Mouse (Mus musculus): ENCODE results near the gene Gbx2. TPM values are rescaled to one million over a fixed set of nuclear protein-coding genes. Genes with fewer than 3 reads are reported as not detected.

The Gbx2 gene
- polyA plus RNA-seq, 1 experiment: 7.1 TPM

DNA sequence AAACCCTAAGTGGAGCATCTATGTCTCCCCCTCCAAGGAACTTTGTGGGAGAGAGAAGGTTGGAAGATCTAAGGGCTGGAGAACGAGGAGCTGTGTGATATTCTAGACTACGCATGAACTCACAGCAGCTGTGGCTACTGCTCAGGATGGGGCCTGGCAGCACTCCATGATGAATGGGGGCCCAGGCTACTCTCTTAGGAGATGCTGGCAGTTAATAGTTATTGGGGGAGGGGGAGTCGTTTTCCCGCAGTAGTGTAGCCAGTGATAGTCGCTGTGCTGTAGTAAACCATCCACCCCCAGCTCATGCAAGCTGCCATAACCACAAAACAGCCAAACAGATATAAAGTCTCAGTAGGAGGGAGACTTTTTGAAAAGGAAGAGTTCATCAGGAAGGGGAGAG, 18.6 kb downstream of the Gbx2 start:
- Histone ChIP-seq H3K9me3 (replicated peaks; ENCODE audit: control insufficient read depth, insufficient read depth, low read length, poor library complexity, severe bottlenecking) (no peaks in the 10 kb centered on the region), H3K9ac (ENCODE audit: low read depth, poor library complexity, severe bottlenecking) (no peak overlapping the region), H3K4me1 (ENCODE audit: control insufficient read depth, insufficient read depth, low read length) (peaks cover 3% of the 10 kb centered on the region), H3K4me3 (ENCODE audit: low read depth, low read length) (no peak overlapping the region), H3K27ac (ENCODE audit: insufficient read depth, low read length) (no peak overlapping the region), H3K36me3 (ENCODE audit: control insufficient read depth, insufficient read depth, low read length, poor library complexity, severe bottlenecking) (no peaks in the 10 kb centered on the region), H3K27me3 (ENCODE audit: control insufficient read depth, insufficient read depth, low read length, poor library complexity, severe bottlenecking) (no peaks in the 10 kb centered on the region)
- TF ChIP-seq CTCF (IDR thresholded peaks at IDR 0.05; ENCODE audit: low read depth, low read length) (no peak), EP300 (IDR thresholded peaks at IDR 0.05; ENCODE audit: insufficient read depth, low read depth, low read length) (no peak)

DNA sequence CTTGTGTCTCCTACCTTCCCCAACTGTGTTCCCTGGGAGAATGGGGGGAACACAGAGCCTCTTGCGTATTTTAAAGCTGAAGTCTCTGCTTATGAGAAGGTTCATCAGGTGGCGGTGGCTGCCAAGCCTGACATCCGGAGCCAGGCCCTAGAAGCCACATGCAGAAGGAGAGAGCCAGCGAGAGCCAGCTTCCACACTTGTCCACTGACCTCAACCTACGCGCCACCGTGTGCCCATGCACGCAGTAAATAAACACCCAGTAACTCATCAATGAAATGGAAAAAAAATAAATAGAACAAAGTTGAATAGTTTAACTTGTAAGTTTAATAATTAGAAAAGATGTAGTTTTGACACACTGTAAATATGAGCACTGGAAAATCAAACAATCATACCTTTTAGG, 21.2 kb downstream of the Gbx2 start:
- Histone ChIP-seq H3K4me3 (ENCODE audit: low read depth, low read length) (no peak overlapping the region), H3K36me3 (ENCODE audit: control insufficient read depth, insufficient read depth, low read length, poor library complexity, severe bottlenecking) (no peaks in the 10 kb centered on the region), H3K9me3 (replicated peaks; ENCODE audit: control insufficient read depth, insufficient read depth, low read length, poor library complexity, severe bottlenecking) (no peaks in the 10 kb centered on the region; the same call in 1 of the 2 replicates), H3K4me1 (ENCODE audit: control insufficient read depth, insufficient read depth, low read length) (peaks cover 3% of the 10 kb centered on the region), H3K27me3 (ENCODE audit: control insufficient read depth, insufficient read depth, low read length, poor library complexity, severe bottlenecking) (no peaks in the 10 kb centered on the region), H3K9ac (ENCODE audit: low read depth, poor library complexity, severe bottlenecking) (no peak overlapping the region), H3K27ac (ENCODE audit: insufficient read depth, low read length) (no peak overlapping the region)
- TF ChIP-seq CTCF (IDR thresholded peaks at IDR 0.05; ENCODE audit: low read depth, low read length): no peak
- TF ChIP-seq EP300 (IDR thresholded peaks at IDR 0.05; ENCODE audit: insufficient read depth, low read depth, low read length): no peak
- TF ChIP-seq POLR2A (IDR thresholded peaks at IDR 0.05; ENCODE audit: insufficient read depth, low read length): no peak

DNA sequence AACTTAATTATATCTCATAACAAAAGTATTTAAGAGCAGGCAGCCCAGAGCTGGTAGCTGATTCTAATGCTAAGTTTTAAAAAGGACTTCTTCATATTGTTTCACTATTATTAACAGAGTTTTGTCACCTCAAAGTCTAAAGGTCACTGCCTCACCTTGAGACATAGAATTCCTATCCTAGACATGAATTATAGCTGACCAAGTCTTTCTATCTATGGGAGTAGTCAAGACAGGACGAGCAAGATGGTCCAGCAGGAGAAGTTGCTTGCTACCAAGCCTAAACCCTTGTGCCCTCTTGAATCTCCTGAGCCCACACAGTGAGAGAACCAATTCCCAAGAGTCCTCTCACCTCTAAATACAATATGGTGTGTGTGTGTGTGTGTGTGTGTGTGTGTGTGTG, 28.3 kb downstream of the Gbx2 start:
- no peaks in the 10 kb centered on the region for H3K4me1 ChIP-seq (ENCODE audit: control insufficient read depth, insufficient read depth, low read length)
- H3K9ac ChIP-seq (ENCODE audit: low read depth, poor library complexity, severe bottlenecking): no peak overlapping the region
- no peaks in the 10 kb centered on the region; the same call in 1 of the 2 replicates for H3K9me3 ChIP-seq (replicated peaks; ENCODE audit: control insufficient read depth, insufficient read depth, low read length, poor library complexity, severe bottlenecking)
- TF ChIP-seq POLR2A (IDR thresholded peaks at IDR 0.05; ENCODE audit: insufficient read depth, low read length) (no peak), CTCF (IDR thresholded peaks at IDR 0.05; ENCODE audit: low read depth, low read length) (no peak), EP300 (IDR thresholded peaks at IDR 0.05; ENCODE audit: insufficient read depth, low read depth, low read length) (no peak)
- H3K4me3 ChIP-seq (ENCODE audit: low read depth, low read length): no peak overlapping the region
- no peak overlapping the region for H3K27ac ChIP-seq (ENCODE audit: insufficient read depth, low read length)
- no peaks in the 10 kb centered on the region for H3K36me3 ChIP-seq (ENCODE audit: control insufficient read depth, insufficient read depth, low read length, poor library complexity, severe bottlenecking)
- no peaks in the 10 kb centered on the region for H3K27me3 ChIP-seq (ENCODE audit: control insufficient read depth, insufficient read depth, low read length, poor library complexity, severe bottlenecking)

DNA sequence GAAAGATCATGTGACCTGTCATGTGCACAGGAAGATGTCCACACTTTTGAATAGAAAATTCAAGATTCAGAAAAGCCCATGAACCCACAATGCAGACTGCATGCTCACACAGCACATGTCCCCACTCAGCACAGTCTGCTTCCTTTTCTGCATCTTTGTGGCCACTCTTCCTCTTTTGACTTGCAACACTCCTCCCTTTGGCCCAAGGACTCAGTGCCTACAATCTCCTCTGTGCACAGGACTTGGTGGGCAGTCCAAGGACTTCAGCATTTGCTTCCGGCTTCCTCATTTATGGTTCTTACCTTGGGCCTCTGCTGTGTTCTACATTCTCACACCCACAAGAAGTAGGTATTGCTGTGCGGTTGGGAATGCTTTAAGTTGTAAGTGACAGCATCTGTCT, 28.7 kb downstream of the Gbx2 start:
- H3K27me3 ChIP-seq (ENCODE audit: control insufficient read depth, insufficient read depth, low read length, poor library complexity, severe bottlenecking): no peaks in the 10 kb centered on the region
- no peak for TF ChIP-seq EP300 (IDR thresholded peaks at IDR 0.05; ENCODE audit: insufficient read depth, low read depth, low read length)
- no peak for TF ChIP-seq CTCF (IDR thresholded peaks at IDR 0.05; ENCODE audit: low read depth, low read length)
- no peak for TF ChIP-seq POLR2A (IDR thresholded peaks at IDR 0.05; ENCODE audit: insufficient read depth, low read length)

DNA sequence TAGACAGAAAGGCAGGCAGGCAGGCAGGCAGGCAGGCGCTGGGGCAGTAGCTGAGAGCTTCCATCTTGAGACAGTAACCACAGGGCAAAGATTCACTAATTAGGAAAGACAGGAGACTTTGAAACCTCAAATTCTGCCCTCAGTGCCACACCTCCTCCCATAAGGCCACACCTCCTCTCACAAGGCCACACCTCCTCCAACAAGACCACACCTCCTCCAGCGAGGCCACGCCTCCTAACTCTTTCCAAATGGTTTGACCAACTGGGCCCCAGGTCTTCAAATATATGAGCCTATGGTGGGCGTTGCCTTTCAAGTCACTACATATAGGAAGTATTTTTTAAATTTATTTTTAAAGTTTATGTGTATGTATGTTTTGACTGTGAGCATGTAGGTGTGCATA, 29.6 kb downstream of the Gbx2 start:
- no peak overlapping the region for H3K9ac ChIP-seq (ENCODE audit: low read depth, poor library complexity, severe bottlenecking)
- H3K27me3 ChIP-seq (ENCODE audit: control insufficient read depth, insufficient read depth, low read length, poor library complexity, severe bottlenecking): no peaks in the 10 kb centered on the region
- H3K36me3 ChIP-seq (ENCODE audit: control insufficient read depth, insufficient read depth, low read length, poor library complexity, severe bottlenecking): no peaks in the 10 kb centered on the region
- no peak overlapping the region for H3K27ac ChIP-seq (ENCODE audit: insufficient read depth, low read length)
- TF ChIP-seq CTCF (IDR thresholded peaks at IDR 0.05; ENCODE audit: low read depth, low read length): no peak
- no peak for TF ChIP-seq POLR2A (IDR thresholded peaks at IDR 0.05; ENCODE audit: insufficient read depth, low read length)
- no peak for TF ChIP-seq EP300 (IDR thresholded peaks at IDR 0.05; ENCODE audit: insufficient read depth, low read depth, low read length)
- no peaks in the 10 kb centered on the region for H3K4me1 ChIP-seq (ENCODE audit: control insufficient read depth, insufficient read depth, low read length)
- H3K4me3 ChIP-seq (ENCODE audit: low read depth, low read length): no peak overlapping the region
- H3K9me3 ChIP-seq (replicated peaks; ENCODE audit: control insufficient read depth, insufficient read depth, low read length, poor library complexity, severe bottlenecking): no peaks in the 10 kb centered on the region; the same call in 1 of the 2 replicates

More for the DNA sequence above, 28.7 kb downstream of the Gbx2 start:
- Histone ChIP-seq H3K9ac (ENCODE audit: low read depth, poor library complexity, severe bottlenecking) (no peak overlapping the region), H3K27ac (ENCODE audit: insufficient read depth, low read length) (no peak overlapping the region), H3K9me3 (replicated peaks; ENCODE audit: control insufficient read depth, insufficient read depth, low read length, poor library complexity, severe bottlenecking) (no peaks in the 10 kb centered on the region; the same call in 1 of the 2 replicates), H3K4me3 (ENCODE audit: low read depth, low read length) (no peak overlapping the region), H3K4me1 (ENCODE audit: control insufficient read depth, insufficient read depth, low read length) (no peaks in the 10 kb centered on the region), H3K36me3 (ENCODE audit: control insufficient read depth, insufficient read depth, low read length, poor library complexity, severe bottlenecking) (no peaks in the 10 kb centered on the region)

DNA sequence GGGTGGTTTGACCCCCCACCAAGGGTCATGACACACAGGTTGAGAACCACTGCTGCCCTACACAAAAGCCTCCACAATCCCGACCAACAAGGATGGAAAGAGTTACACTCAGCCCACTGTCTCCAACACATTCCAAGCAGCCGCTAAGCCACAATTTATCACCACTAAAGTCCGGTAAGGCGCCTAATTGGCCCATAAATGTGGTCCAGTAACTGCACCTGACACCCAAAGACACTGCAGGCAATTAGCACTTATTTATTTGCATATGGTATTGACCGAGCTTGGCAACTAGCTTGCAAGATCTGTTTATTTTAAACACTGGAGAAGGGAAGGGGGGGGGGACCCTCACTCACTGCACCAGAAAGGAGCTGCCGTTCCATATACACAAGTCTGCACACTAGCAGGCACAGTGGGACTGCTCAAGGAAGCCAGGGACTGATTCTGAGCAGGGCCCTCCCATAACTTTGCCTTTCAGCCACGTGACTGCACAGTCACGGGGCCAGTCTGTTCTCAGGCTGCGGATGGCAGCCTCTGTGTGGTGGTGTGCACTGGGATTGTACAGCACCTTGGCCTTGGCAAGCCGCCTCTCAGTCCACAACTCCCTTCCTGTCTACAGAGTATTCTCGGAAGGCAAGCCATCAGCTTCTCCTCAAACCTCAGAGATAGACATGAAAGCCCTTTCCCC, 31.1 kb downstream of the Gbx2 start:
- no peak overlapping the region for H3K27ac ChIP-seq (ENCODE audit: insufficient read depth, low read length)

More for the DNA sequence above, 31.1 kb downstream of the Gbx2 start:
- H3K9ac ChIP-seq (ENCODE audit: low read depth, poor library complexity, severe bottlenecking): no peak overlapping the region
- H3K4me3 ChIP-seq (ENCODE audit: low read depth, low read length): no peak overlapping the region
- TF ChIP-seq EP300 (IDR thresholded peaks at IDR 0.05; ENCODE audit: insufficient read depth, low read depth, low read length) (no peak), CTCF (IDR thresholded peaks at IDR 0.05; ENCODE audit: low read depth, low read length) (no peak), POLR2A (IDR thresholded peaks at IDR 0.05; ENCODE audit: insufficient read depth, low read length) (no peak)
- no peaks in the 10 kb centered on the region for H3K36me3 ChIP-seq (ENCODE audit: control insufficient read depth, insufficient read depth, low read length, poor library complexity, severe bottlenecking)
- H3K9me3 ChIP-seq (replicated peaks; ENCODE audit: control insufficient read depth, insufficient read depth, low read length, poor library complexity, severe bottlenecking): no peaks in the 10 kb centered on the region
- H3K27me3 ChIP-seq (ENCODE audit: control insufficient read depth, insufficient read depth, low read length, poor library complexity, severe bottlenecking): no peaks in the 10 kb centered on the region
- no peaks in the 10 kb centered on the region for H3K4me1 ChIP-seq (ENCODE audit: control insufficient read depth, insufficient read depth, low read length)
